Mouse (Mus musculus) right cerebral cortex, postnatal 36 days (tissue): ENCODE results near the gene D430042O09Rik.
A peak's percentile ranks its signal among the peaks of the same experiment; 100 is the strongest.

Experiments
- DNase-seq, 2 experiments: peaks; one replicate each; pipeline ENCODE4 v3.0.0; 2022; ENCODE audit warnings: low spot score in 2 of 2, mixed read lengths in 1 of 2

Gene D430042O09Rik

GRCm38 (mm10) chr7:125740521-125740920, 32.8 kb downstream of the D430042O09Rik start:
- DNase-seq, result no peak

- no peak for DNase-seq
Measured at GRCm38 (mm10) chr7:125741271-125741703, 33.6 kb downstream of the D430042O09Rik start.

DNA sequence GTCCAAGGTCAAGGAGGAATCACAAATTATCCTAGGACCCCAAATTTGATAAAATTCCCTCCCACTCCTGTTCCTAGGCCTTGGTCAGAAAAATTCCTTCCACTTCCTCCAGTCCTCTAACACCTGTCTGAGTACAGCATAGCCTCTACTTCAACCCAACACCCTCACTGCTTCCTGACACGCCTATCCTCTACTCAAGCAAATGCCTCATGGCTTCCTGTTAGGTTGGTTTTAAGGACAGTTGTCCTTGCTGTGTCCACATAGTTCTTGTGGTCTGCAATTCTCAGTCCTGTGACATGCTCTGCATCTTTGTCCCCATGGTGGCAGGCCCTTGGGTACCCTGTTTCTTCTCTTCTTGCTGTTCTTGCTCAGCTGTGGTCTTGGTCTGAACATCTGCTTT, 37.1 kb downstream of the D430042O09Rik start:
- DNase-seq, result no peak

GRCm38 (mm10) chr7:125746621-125747315, 39.1 kb downstream of the D430042O09Rik start:
- no peak for DNase-seq

GRCm38 (mm10) chr7:125747316-125747690, 39.6 kb downstream of the D430042O09Rik start:
- DNase-seq, result no peak

DNA sequence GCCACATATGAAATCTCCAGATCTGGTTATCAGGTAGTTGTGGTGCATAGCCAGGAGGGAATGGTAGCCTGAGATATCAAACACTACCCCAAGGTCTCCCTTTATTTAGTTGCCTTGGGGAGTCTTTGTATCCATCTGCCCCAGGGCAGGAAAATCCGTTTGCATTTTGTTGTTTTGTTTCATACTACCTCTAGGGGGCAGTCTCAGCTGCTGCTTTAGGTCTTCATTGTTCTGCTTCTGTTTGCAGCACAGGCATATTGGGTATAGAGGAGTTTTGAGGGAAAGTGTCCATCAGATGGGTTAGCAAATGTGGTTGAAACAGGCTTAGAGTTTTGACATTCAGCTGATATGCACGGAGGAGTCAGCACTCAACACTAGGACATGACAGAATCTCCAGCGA, 40.5 kb downstream of the D430042O09Rik start:
- no peak for DNase-seq

DNA sequence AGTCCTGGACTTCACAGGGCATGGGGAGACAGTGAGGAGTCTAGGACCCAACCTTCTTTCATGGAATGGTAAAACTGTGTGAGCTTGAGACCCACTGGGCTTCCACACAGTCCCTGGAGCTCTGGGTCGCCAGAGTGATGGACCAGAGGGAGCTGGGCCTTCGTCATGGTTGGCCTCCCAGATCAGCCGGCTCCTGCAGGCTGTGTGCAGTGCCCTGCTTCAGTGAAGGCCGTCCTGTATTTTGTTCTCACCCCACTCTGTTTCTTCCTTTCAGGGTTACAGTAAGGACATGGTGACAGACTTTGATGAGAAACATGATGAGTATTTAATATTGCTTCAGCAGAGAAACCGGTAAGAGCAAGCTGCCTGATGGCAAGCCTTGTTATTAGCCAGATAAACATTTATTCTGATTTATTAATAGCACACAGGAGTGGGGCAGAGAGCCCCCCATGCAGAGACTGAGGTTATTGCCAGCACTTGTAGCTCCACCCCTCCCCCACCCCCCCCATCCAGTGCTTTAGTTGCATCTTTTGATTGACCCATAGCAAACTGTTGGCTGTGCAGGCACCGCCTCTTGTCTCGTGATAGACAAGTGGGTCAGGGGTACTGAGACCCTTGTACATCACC, 45.1 kb downstream of the D430042O09Rik start:
- no peak for DNase-seq

DNA sequence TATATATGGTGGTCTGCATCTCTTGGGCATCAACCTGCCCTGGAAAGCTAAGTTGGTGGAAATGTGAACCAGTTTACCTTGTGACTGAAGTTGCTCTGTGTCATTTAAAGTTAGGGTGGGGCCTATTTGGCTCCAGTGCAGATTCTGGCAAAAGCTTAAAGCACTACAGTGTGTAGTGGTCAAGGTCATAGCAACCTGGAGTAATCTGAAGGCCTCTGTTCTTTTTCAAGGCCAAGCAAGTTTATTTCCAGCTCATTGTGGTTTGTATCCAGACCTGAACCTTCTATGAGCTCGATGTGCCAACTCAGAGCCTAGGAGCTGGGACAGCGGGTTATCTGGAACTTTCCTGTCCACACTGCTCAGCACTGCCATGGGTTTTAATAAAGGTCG, 45.6 kb downstream of the D430042O09Rik start:
- DNase-seq, result no peak

GRCm38 (mm10) chr7:125756806-125757205, 49.1 kb downstream of the D430042O09Rik start:
- DNase-seq, result no peak

DNA sequence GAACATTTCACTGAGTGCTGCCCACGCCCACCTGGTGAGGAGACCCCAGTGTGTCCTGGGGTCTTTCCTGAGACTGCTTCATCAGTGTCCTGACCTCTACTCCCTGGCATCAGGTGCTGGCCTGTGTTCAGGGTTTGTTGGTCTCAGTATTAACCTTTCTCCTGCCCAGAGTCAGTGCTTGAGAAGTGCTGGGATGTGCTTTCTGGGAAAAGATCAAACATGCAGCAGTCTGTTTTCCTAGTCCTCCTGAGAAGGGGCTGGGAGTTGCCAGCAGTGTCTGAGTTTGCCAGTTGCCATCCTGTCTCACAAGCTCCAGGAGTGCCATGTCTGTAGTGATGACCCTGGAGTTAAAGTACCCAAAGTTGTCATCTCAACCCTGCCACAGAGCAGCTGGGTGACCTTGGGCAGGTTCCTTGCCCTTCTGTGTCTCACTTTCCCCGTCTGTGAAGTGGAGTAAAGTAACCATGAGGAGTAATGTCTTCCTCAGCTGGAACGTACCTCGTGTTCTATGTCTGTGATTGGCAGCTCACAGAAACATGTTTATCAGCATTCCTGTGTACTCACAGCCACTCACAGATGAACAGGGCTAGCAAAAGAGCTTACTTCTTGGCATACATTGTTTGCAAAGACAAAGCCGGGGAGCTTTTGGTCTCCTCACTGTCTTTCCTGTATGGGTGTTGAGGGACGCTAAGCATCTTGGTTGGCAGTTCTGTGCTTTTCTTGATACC, 50.4 kb downstream of the D430042O09Rik start:
- DNase-seq, result no peak

- no peak for DNase-seq
Measured at GRCm38 (mm10) chr7:125762289-125762688, 54.6 kb downstream of the D430042O09Rik start.

DNA sequence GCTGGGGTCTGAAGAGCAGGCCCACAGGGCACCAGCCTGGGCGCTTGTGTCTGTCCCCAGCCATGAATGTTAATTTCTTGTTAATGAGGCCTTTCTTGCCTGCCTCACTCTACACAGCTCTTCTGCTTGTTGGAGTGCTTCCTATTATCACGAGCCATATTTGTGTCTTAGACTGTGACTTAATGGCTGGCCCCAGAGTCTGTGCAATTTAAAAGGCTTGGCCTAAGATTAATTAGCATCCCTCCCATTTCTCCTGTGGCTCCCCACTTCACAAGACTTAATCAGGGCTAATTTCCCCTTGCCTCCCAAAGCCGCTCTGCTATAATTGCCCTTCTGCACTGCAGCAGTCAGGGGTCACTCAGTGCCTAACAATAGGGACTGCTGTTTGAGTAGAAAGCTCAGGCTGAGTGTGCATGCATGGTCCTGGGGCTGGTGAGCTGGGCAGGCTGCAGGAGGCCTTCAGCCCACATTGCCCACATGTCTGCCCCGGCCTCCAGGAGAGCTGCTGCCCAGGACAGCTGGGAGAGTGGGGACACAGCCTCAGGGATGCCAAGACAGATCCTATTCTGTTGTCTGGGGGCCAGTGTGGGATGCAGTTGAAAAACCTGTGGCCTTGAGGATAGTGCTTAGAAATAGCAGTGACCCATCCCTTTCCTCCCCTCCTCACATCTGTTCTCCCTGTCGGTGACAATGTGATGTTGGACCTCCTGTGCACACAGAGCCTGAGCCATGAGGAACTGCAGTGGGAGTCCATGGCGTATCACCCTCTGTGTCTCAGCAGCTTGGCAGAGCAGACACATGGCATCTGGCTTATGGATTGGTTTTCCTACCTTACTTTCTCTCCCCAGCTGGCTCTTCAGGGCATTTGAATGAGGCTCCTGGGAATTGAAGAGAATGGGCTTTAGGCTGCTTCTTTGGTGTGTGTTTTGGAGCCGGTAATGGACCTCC, 55.5 kb downstream of the D430042O09Rik start:
- DNase-seq, result no peak

GRCm38 (mm10) chr7:125764373-125764772, 56.7 kb downstream of the D430042O09Rik start:
- no peak for DNase-seq

GRCm38 (mm10) chr7:125766976-125767831, 59.5 kb downstream of the D430042O09Rik start:
- peak; percentile 76 to 81 for DNase-seq

DNA sequence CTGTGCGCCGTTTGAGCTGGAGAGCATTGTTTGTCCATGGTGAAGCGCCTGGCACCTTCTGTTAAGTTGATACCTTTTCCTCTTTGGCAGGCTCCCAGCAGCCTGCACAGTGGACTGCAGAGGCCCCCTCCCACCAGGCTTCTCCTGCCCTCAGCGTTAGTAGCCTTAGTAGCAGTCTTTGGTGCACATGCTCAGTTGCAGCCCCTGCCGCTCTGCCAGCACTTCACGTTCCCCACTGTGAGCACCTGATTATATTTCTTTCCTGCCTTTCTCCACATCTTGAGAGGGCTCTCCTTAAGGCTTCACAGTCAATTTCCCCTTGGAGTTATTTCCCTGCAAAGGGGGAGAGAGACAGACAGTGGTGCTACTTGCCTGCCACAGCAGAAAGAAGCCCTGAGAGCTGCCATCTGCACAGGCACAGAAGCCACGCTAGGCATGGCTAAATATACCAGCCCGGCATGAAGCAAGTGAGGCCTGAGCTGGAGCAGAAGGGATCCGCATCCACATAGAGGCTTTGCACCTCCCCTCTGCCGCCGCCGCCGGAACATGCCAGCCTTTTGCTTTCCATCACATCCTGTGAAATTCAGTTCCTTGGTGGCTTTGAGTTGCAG, 65.4 kb downstream of the D430042O09Rik start:
- DNase-seq, result peak; percentile 49 to 60

- no peak for DNase-seq
Measured at GRCm38 (mm10) chr7:125783206-125783605, 75.5 kb downstream of the D430042O09Rik start.

GRCm38 (mm10) chr7:125786105-125786504, 78.4 kb downstream of the D430042O09Rik start:
- no peak for DNase-seq

GRCm38 (mm10) chr7:125787046-125787445, 79.4 kb downstream of the D430042O09Rik start:
- DNase-seq, result no peak

DNA sequence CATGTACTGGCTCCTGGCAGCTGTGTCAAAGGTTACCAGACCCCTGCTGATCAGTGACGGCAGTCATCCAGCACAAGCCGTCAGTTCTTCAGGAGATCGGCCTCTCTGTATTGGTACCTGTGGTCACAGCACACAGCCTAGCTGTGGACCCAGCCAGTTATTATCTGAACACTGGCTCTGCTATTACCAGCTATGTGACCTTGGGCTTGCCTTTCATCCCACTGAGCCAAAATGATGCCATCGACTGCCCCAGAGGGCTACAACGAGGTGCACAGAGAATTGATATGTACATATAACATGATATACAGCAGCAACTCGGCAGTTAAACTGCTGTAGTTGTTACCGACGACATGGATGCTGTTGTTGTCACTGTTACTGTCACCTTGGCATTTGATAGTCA, 82.4 kb downstream of the D430042O09Rik start:
- no peak for DNase-seq

GRCm38 (mm10) chr7:125806571-125806970, 98.9 kb downstream of the D430042O09Rik start:
- no peak for DNase-seq
